Mouse (Mus musculus): ENCODE measurements at regions not wholly inside any gene's neighbourhood (a gene's known extent, or its start where the extent isn't known, plus 50 kb on each side); places are given as distances from the start of the nearest gene placed in this dataset.

- ATAC-seq: no peak
Observed at GRCm38 (mm10) chr13:102148039-102148438, 380.0 kb upstream of the Pik3r1 start.

DNA sequence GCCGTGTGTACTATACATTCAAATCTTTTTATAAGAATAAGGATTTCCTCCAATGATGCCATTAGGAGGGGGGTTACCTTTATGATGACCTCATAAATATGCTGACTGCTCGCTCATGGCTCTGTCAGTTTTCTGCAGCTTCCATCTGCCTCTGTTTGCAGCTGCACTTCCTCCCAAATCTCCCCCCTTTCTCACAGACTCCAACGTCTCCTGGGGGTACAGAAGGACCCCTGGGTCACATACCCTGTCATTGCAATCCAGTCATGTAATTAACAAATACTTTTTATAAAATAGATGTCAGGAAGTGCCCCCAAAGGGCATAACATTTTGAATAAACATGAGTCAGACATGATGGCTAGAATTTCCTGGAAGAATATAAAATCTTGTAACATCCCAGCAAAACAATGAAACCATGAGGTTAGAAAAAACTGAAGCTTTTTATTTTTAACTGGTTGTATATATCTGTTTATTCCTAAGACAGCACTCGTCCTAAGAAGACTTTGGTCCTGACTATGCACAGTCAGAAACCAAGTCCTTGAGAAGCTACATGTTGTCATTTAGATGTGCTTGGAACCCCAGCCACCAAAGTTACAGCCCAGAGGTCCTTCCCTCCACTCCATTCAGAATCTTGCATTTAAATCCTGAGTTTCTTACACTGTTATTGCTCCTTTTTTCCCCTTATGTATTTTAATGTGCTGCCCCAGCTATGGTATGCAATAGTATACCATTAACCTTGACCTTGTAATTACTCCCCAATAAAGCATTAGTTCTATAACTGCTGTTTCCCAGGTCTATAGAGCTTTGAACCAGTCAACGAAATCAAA is 386.0 kb upstream of the Pik3r1 start:
- no peak for ATAC-seq

GRCm38 (mm10) chr13:102154609-102154899 is 386.5 kb upstream of the Pik3r1 start:
- no peak for ATAC-seq

DNA sequence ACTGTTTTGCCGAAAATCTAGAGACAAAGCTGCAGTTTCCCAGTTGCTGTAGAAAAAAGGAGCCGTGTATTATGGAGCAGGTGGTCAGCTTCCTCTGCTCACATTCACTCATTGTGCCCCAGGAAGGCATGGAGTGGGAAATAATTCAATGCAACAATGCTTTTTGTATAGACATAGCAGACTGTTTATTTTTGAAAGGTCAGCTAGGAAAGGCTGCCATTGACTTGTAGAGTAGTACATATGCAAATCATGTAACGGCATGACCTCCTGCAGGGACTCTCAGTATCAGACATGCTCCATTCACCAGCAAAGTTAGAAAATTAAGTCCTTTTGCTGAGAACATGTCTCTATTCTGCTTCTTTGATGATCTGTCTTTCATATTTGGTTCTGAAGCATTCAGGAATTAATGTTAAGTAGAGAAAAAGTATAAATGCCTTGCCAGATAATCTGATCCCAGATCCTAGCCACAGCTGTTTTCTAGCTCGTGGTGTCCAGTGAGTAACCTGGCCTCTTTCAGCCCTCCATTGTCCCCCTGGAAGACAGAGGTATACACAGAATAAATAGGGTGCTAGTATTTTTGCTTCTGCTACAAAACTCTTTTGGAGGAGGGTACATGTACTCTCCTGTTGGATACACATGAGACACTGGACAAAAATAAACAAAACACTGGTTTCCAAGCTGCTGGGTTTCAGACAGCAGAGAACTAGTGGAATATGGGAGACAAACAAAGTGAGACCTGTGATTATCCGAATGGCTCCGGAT is 389.5 kb upstream of the Pik3r1 start:
- ATAC-seq: no peak

DNA sequence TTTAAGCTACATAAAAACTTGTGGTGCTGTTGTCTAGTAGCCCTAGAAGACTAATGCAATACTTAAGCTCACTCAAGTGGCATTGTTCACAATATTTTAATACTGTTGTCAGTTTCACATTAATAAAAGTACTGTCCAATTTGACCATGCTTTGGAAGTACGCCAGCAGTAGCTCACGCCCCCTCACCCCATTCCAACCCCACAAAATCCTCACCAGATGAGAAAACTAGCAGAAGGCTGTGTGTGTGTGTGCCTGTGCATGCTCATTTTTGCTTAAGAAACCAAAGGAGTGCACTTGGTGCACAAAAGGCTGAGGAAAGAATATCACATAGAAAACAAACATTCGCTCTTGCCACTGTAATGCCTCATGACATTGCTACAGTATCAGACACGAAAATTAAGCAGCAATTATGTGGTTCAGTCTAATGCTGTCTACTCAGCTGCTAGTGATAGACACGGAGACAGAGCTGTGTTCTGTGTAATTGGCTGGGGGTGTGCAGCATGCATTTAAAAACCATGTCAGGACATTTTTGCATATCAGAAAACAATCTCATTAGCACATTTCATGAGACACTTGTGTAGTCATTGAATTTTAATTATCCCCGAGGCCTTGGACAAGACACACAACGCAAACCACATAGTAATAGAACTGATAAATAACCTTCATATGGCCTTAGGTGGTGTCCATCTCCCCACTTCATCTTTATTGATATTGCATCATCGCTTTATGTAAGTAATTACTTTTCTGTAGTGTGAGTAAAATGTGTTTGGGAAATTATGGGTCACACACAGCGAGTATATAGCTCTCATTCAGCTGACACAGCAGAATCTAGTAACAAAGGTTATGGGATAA is 405.6 kb upstream of the Pik3r1 start:
- no peak for ATAC-seq

DNA sequence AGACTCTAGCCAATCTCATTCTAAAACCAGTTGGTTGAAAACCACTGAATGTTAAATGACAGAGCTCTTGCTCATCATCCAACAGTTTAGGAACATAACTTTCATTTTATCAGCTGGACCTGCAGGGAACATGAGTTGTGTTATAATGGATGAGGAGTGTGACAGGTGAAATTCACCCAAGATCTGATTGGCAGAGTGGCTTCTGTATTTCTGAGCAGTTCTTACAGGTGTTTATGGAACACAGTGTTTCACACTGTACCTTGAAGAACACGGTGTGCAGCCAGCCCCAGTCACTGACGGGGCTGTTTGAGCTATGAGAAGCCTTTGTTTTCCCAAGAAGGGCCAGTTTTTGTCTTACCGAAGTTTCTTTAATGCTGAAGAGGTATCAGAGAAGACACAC is 406.4 kb upstream of the Pik3r1 start:
- no peak for ATAC-seq

GRCm38 (mm10) chr13:102174896-102175295 is 406.9 kb upstream of the Pik3r1 start:
- ATAC-seq: no peak

DNA sequence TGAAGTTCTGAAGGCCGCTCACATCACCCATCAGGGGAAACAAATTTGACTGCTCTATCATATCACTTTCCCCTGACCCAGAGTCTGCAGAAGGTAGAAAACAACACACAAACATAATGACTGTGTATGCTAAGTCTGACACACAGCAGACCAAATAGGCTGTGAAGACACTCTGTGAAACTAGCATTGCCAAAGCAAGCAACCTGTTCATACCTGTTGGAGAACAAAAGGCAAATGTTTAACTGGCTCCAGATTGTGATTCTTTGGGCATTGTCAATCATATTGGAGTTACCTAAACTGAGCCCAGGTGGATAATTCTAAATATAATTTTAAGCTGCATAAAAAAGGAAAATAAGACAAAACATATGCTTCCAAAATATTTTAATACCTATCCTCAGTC is 407.4 kb upstream of the Pik3r1 start:
- ATAC-seq: no peak

DNA sequence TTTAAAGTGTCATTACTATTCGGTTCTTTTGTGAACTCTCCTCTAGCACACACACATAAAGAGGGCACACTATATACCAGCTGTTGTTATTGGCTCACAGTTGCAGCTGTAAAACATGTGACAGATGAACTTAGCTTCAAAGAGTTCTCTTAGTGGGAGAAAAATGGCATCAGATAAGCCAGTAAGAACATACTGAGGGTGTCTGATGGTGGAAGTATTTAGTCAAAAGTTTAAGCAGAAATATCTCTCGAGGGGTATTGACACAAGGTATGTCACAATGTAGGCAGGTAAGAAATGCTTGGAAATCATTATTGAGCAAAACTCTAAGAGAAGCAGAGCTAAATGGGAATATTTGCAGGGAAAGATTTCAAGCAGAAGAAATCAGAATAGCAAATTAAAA is 408.4 kb upstream of the Pik3r1 start:
- no peak for ATAC-seq

DNA sequence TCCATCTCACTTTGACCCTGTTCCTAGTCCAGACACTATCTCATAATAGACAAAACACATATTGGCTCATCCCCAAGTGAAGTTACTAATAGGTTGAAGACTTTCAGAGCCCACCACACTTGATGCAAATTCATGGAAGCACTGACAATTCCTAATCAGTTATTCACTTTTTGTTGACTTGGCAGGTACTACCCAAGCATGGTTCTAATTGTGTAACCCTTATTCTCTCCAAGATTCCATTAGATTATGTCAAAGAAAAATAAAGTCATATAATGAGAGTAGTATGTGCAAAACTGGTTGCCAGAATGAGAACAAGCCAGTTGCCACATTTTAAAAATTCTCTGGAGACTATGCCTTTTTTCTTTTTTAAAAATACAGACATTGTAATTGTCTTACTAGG is 426.7 kb upstream of the Pik3r1 start:
- ATAC-seq: no peak

GRCm38 (mm10) chr13:102202301-102202700 is 434.3 kb upstream of the Pik3r1 start:
- ATAC-seq: no peak

DNA sequence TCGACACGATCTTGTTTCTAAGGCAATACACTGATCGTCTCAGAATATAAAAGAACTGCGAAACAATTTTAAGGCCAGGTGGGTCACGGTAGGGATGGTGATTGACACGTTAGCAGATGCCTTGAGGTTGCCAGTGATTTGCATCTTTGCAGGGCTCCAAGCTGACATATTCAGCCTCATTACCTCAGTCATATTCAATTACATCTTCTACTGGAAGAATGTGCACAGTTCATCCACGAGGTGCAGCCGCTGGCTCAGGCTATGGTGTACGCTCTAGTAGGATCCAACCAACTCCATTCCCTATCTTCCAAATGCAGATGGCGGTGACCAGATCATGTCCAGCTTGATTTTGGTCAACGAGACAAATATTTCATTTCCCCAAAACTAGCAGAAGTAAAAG is 450.5 kb upstream of the Pik3r1 start:
- no peak for ATAC-seq

GRCm38 (mm10) chr13:102231048-102231447 is 462.3 kb upstream of the Cd180 start:
- no peak for ATAC-seq

DNA sequence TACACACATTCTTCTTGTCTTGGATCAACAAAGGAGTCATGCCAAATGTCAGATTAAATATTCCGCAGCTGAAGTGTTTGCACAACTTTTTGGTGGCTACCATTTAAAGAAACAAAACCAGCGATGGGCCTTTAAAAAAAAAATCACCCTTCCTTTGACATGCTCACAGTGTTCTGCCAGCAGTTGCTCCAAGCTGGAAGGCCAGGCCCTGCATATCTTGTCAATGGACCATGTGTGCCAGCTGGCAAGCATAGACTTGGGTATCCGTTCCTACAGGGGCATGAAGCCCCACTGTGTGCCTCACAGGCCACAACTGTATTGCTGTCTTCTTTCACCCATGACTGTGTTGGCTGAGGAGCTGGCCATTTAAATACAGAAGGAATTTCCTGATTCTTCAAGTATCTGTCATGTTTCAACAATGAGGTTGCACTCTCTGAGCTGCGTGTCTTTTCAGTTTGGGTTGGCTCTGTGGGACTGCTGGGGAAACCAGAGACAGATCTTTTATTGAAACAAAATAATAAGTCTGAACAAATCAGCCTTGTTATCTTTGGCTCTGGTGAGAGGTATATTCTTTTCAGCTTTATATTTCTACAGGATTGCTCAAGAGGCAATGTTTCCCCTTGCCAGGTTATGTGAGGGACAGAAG is 460.9 kb upstream of the Cd180 start:
- ATAC-seq: no peak

- no peak for ATAC-seq
Observed at GRCm38 (mm10) chr13:102250884-102251283, 442.5 kb upstream of the Cd180 start.

- no peak for ATAC-seq
Observed at GRCm38 (mm10) chr13:102251709-102252108, 441.6 kb upstream of the Cd180 start.

GRCm38 (mm10) chr13:102255401-102256371 is 437.7 kb upstream of the Cd180 start:
- no peak for ATAC-seq

- no peak for ATAC-seq
Observed at GRCm38 (mm10) chr13:102258207-102258606, 435.2 kb upstream of the Cd180 start.

DNA sequence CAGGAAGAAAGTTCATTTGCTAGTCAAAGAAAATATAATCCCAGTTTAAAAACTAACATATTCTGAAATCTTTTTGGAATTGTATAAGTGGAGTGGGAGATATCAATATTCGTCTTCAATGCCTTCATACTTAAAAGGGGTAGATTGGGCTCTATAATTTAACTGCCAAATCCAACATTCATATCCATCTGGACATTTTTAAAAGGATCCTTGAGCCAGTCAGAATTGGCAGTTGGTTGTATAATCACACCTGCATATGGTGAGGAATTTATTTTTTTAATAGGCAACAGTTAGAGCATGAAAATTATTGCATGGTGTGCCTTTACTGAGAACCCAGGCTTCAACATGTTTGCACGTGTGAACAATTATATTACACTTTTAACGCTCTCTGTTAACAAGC is 419.5 kb upstream of the Cd180 start:
- no peak for ATAC-seq

DNA sequence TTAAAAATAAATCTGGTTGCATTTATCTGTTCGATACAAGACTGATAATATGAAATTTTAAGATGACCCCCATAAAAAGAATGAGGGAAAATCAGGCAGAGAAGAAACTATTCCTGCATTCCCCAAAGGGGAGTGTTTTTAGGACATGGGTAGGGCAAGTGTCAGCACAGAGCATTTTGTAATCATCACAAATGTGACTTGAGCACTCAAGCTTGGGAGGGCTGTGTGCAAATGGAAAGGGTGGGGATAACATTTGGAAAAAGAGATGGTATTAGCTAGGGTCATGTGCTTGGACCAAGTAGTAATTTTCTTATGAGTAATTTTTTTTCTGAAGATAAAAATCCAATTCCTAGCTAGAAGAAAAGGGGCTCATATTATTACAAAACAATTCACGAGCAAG is 418.1 kb upstream of the Cd180 start:
- no peak for ATAC-seq

DNA sequence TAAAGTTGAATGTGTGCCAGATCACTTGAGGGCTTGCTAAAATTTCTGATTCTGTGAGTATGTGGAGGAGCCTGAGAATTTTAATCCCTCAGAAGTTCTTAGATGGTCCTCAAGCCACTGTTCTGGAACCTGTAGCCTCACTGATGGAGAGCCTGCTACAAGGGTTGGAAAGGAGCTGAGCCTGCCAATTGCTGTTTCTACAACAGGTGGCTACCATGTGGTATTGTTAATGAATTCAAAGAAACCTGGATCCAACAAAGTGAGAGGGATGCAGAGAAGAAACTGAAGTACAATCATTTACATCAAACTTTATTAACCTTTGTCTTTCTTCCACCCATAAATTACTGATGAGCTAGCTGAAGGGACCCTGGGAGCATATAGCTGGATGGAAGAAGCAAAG is 416.5 kb upstream of the Cd180 start:
- ATAC-seq: no peak

- no peak for ATAC-seq
Observed at GRCm38 (mm10) chr13:102280198-102280597, 413.2 kb upstream of the Cd180 start.
